Mouse (Mus musculus): Measurements from ENCODE around the gene Wasf3. TPM values are rescaled to one million over a fixed set of nuclear protein-coding genes. Genes with fewer than 3 reads are reported as not detected.

Wasf3 gene
- 2.6 TPM for polyA plus RNA-seq (2014; fragmentation: Illumina TruSeq; extraction: RNeasy Lipid Tissue Mini Kit (QIAGEN cat#74804); ENCODE audit: low read depth, low replicate concordance)

GRCm38 (mm10) chr5:146384935-146385591 lies at the start of gene Wasf3:
Gene Wasf3 (plus strand): TSS chr5:146384985.

GRCm38 (mm10) chr5:146481665-146482064 lies 96.9 kb downstream of the Wasf3 start, which contains the start of gene Gm6408:
Gene Gm6408 (plus strand): TSS chr5:146481965.

GRCm38 (mm10) chr5:146491063-146491462 lies 106.3 kb downstream of the Wasf3 start, which contains the start of gene Gm6370:
Gene Gm6370 (plus strand): TSS chr5:146491363.

GRCm38 (mm10) chr5:146502099-146502498 lies 117.3 kb downstream of the Wasf3 start, which contains the start of gene 4930449I24Rik:
Gene 4930449I24Rik (plus strand): TSS chr5:146502399.

GRCm38 (mm10) chr5:146513823-146514222 lies 129.0 kb downstream of the Wasf3 start, which contains the start of gene Gm3402:
Gene Gm3402 (plus strand): TSS chr5:146514123.

Other genes with a start within 250 kb of the Wasf3 start
- gene Gm5565, start 224.4 kb upstream of the Wasf3 start, polyA plus RNA-seq (2014; fragmentation: Illumina TruSeq; extraction: RNeasy Lipid Tissue Mini Kit (QIAGEN cat#74804); ENCODE audit: low read depth, low replicate concordance), result not detected
- 0.34 TPM for gene Gm6309, start 214.3 kb upstream of the Wasf3 start, polyA plus RNA-seq (2014; fragmentation: Illumina TruSeq; extraction: RNeasy Lipid Tissue Mini Kit (QIAGEN cat#74804); ENCODE audit: low read depth, low replicate concordance)
- 5.3 TPM for gene 1700001J03Rik, start 199.7 kb upstream of the Wasf3 start, polyA plus RNA-seq (2014; fragmentation: Illumina TruSeq; extraction: RNeasy Lipid Tissue Mini Kit (QIAGEN cat#74804); ENCODE audit: low read depth, low replicate concordance)
- 39.5 TPM for gene Rnf6, start 163.4 kb upstream of the Wasf3 start, polyA plus RNA-seq (2014; fragmentation: Illumina TruSeq; extraction: RNeasy Lipid Tissue Mini Kit (QIAGEN cat#74804); ENCODE audit: low read depth, low replicate concordance)
- 44.4 TPM for gene Cdk8, start 153.8 kb upstream of the Wasf3 start, polyA plus RNA-seq (2014; fragmentation: Illumina TruSeq; extraction: RNeasy Lipid Tissue Mini Kit (QIAGEN cat#74804); ENCODE audit: low read depth, low replicate concordance)
- gene Gm6408, start 97.0 kb downstream of the Wasf3 start, polyA plus RNA-seq (2014; fragmentation: Illumina TruSeq; extraction: RNeasy Lipid Tissue Mini Kit (QIAGEN cat#74804); ENCODE audit: low read depth, low replicate concordance), result 0.30 TPM
- gene Gm6370, start 106.4 kb downstream of the Wasf3 start, polyA plus RNA-seq (2014; fragmentation: Illumina TruSeq; extraction: RNeasy Lipid Tissue Mini Kit (QIAGEN cat#74804); ENCODE audit: low read depth, low replicate concordance), result 0.78 TPM
- gene 4930449I24Rik, start 117.4 kb downstream of the Wasf3 start, polyA plus RNA-seq (2014; fragmentation: Illumina TruSeq; extraction: RNeasy Lipid Tissue Mini Kit (QIAGEN cat#74804); ENCODE audit: low read depth, low replicate concordance), result not detected
- not detected for gene Gm3402, start 129.1 kb downstream of the Wasf3 start, polyA plus RNA-seq (2014; fragmentation: Illumina TruSeq; extraction: RNeasy Lipid Tissue Mini Kit (QIAGEN cat#74804); ENCODE audit: low read depth, low replicate concordance)
- gene Gm3404, start 140.8 kb downstream of the Wasf3 start, polyA plus RNA-seq (2014; fragmentation: Illumina TruSeq; extraction: RNeasy Lipid Tissue Mini Kit (QIAGEN cat#74804); ENCODE audit: low read depth, low replicate concordance), result not detected
- gene Gm3409, start 152.7 kb downstream of the Wasf3 start, polyA plus RNA-seq (2014; fragmentation: Illumina TruSeq; extraction: RNeasy Lipid Tissue Mini Kit (QIAGEN cat#74804); ENCODE audit: low read depth, low replicate concordance), result not detected
- 0.98 TPM for gene Gm3415, start 171.2 kb downstream of the Wasf3 start, polyA plus RNA-seq (2014; fragmentation: Illumina TruSeq; extraction: RNeasy Lipid Tissue Mini Kit (QIAGEN cat#74804); ENCODE audit: low read depth, low replicate concordance)
- not detected for gene Gpr12, start 200.3 kb downstream of the Wasf3 start, polyA plus RNA-seq (2014; fragmentation: Illumina TruSeq; extraction: RNeasy Lipid Tissue Mini Kit (QIAGEN cat#74804); ENCODE audit: low read depth, low replicate concordance)